Mouse (Mus musculus) neural tube, embryonic 13.5 days (tissue): Measurements from ENCODE around the gene Clec2g. TPM values are rescaled to one million over a fixed set of nuclear protein-coding genes. Genes with fewer than 3 reads are reported as not detected.
"Not testable (repeated sequence)": the region's sequence is repeated elsewhere in the genome, so short reads cannot be mapped to it uniquely, and the experiment has no call there.

Experiments used
- ATAC-seq: fragments of 200-750 bp; cut with Nextera tagmentation; 2 replicates; pipeline ENCODE4 v1.8.0; 2017; ENCODE audit warnings: low read depth, mild to moderate bottlenecking, moderate TSS enrichment, moderate library complexity
- H3K27ac ChIP-seq: fragments of 300-500 bp; sonication (generic); replicated peaks from 2 replicates; pipeline ENCODE4 v1.5.1; 2015; ENCODE audit warnings: moderate library complexity, mild to moderate bottlenecking, inconsistent platforms
- H3K27me3 ChIP-seq: fragments of 300-500 bp; sonication (generic); 2 replicates; pipeline ENCODE4 v1.6.1; 2015; ENCODE audit warnings: mild to moderate bottlenecking, inconsistent platforms
- H3K36me3 ChIP-seq: fragments of 300-500 bp; sonication (generic); 2 replicates; pipeline ENCODE4 v1.6.1; 2015; ENCODE audit warnings: mild to moderate bottlenecking, inconsistent platforms
- H3K4me1 ChIP-seq: fragments of 300-500 bp; sonication (generic); replicated peaks from 2 replicates; pipeline ENCODE4 v1.6.1; 2015; ENCODE audit warnings: inconsistent platforms
- H3K4me2 ChIP-seq: fragments of 300-500 bp; sonication (generic); 2 replicates; pipeline ENCODE4 v1.6.1; 2015; ENCODE audit warnings: inconsistent platforms, mild to moderate bottlenecking, moderate library complexity
- H3K4me3 ChIP-seq: fragments of 300-500 bp; sonication (generic); 2 replicates; pipeline ENCODE4 v1.5.1; 2015; ENCODE audit warnings: mild to moderate bottlenecking, inconsistent platforms
- H3K9ac ChIP-seq: fragments of 300-500 bp; sonication (generic); 2 replicates; pipeline ENCODE4 v1.6.1; 2015; ENCODE audit warnings: moderate library complexity, mild to moderate bottlenecking, inconsistent platforms
- H3K9me3 ChIP-seq: fragments of 300-500 bp; sonication (generic); 2 replicates; pipeline ENCODE4 v1.6.1; 2016; ENCODE audit warnings: inconsistent platforms
- WGBS: fragments of 180-500 bp; shearing (Covaris S2); methylation state at CpG from one replicate; pipeline ENCODE4 v1.1.7; 2015; 5-methylcytosine and 5-hydroxymethylcytosine counted together
- polyA plus RNA-seq: library from polyadenylated mRNA; unstranded; fragments of >200 nt; fragmentation: Nextera tagmentation; extraction: Ambion mirVana; gene quantifications from 2 replicates; pipeline ENCODE4 v1.2.1, GENCODE M21; 2015

Clec2g gene
- polyA plus RNA-seq, 1 experiment from 2014 or later, result not detected

DNA sequence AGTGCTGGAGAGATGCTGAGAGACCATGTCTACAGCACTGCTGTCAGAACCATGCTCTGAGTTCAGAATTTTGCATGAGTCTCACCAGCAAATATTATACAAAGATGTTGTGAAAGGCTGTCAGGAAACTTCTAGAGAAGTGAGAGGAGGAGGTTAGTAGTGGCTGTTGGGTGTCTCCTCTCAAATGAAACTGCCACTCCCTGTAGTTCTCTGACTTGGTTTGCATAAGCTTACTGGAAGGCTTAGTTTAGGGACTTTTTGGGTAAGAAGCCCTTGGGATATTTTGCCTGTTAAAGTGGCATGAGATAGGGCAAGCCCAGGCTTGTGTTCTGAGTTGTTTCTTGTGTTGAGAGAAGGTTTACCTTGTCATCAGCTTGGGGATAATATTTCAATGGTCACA lies 40.7 kb downstream of the Clec2g start:
- not testable (repeated sequence) for H3K9ac ChIP-seq, H3K4me1 ChIP-seq, H3K4me3 ChIP-seq, H3K36me3 ChIP-seq, H3K9me3 ChIP-seq, H3K4me2 ChIP-seq, H3K27me3 ChIP-seq, ATAC-seq, H3K27ac ChIP-seq

DNA sequence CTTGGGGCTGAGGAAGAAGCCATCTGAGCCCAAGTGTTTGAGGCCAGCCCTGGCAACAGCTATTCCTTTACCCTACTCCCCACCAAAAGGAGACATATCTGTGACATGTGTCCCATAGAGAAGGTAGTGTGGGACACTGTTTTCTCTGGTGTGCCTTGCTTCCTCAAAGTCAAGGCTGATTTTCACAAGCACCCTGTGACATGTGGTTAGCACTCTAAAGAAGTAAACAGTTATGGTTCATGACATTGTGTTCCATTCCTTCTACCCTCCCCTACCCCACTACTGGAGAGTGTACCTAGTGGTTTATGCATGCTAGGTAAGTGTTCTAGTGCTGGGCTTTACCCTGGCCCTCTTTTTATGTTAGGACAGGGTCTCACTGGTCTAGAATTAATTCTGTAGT lies 42.0 kb downstream of the Clec2g start:
- Histone ChIP-seq H3K4me1 (no peaks in the 10 kb centered on the region), H3K9ac (no peak overlapping the region), H3K9me3 (no peaks in the 10 kb centered on the region), H3K4me3 (no peak overlapping the region), H3K27me3 (no peaks in the 10 kb centered on the region), H3K36me3 (no peaks in the 10 kb centered on the region), H3K27ac (no peak overlapping the region), H3K4me2 (no peak overlapping the region)
- no peak for ATAC-seq

GRCm38 (mm10) chr6:128981951-128982541 lies 47.9 kb downstream of the Clec2g start:
- not testable (repeated sequence) for H3K27me3 ChIP-seq, H3K4me2 ChIP-seq, H3K27ac ChIP-seq, H3K4me1 ChIP-seq, H3K9ac ChIP-seq, H3K36me3 ChIP-seq, H3K4me3 ChIP-seq, ATAC-seq, H3K9me3 ChIP-seq
- WGBS, result 87% methylated on average over 4 of the region's 4 CpGs

DNA sequence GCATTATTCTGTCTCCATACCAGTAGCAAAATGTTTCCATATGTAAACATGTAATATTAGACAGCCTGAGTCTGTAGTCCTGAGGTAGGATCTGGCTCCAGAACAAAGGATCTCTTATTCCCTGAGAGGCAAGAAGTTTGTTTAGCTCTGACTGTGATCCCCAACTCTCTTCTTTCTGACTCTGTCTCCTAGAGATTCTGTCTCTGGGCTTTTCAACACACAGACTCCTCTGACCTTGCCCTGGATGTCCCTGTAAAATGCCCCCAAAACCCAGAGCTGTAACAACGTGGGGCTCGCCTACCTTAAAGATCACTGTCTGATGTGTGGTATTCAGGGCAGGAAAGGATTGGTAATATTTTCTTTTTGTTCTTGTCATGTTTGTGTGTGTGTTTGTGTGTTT lies 58.2 kb downstream of the Clec2g start:
- no peak for ATAC-seq
- no peak overlapping the region for H3K27ac ChIP-seq

DNA sequence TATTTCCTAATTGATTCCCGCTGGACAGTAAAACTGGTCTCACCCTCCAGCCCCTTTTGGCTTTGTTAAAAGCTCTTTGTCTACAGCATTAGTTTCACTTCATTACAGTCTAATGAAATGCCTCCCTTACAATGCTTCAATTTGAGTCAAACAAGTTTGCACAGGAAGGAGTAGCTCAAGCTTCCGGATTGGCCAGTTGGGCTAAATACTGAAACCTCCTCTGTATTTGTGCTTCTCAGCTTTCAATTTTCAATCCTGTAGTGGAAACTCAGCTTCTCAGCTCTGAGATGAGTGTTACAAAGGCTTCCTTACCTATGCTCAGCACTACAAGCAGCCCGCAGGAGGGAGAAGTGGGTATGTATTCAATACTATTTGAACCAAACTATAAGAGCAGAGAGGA lies 58.6 kb downstream of the Clec2g start:
- peaks cover 12% of the 10 kb centered on the region for H3K4me1 ChIP-seq
- H3K9me3 ChIP-seq, result no peaks in the 10 kb centered on the region
- H3K36me3 ChIP-seq, result no peaks in the 10 kb centered on the region
- peak; percentile 83 for ATAC-seq
- no peak overlapping the region for H3K9ac ChIP-seq
- H3K27ac ChIP-seq, result no peak overlapping the region; the same call in 1 of the 2 replicates
- 26% methylated on average over 3 of the region's 3 CpGs for WGBS
- H3K4me2 ChIP-seq, result peak overlapping the region; percentile 30; the same call in 1 of the 2 replicates
- H3K4me3 ChIP-seq, result no peak overlapping the region
- peaks cover 43% of the 10 kb centered on the region for H3K27me3 ChIP-seq

More for the DNA sequence above, 58.2 kb downstream of the Clec2g start:
- H3K27me3 ChIP-seq, result peaks cover 43% of the 10 kb centered on the region
- no peak overlapping the region for H3K9ac ChIP-seq
- no peak overlapping the region for H3K4me3 ChIP-seq
- WGBS, result 13% methylated on average over 2 of the region's 2 CpGs
- no peaks in the 10 kb centered on the region for H3K36me3 ChIP-seq
- H3K4me1 ChIP-seq, result peaks cover 12% of the 10 kb centered on the region
- H3K9me3 ChIP-seq, result no peaks in the 10 kb centered on the region
- H3K4me2 ChIP-seq, result peak overlapping the region; percentile 30; the same call in 1 of the 2 replicates

- Histone ChIP-seq H3K4me3 (no peak overlapping the region), H3K4me1 (peaks cover 12% of the 10 kb centered on the region), H3K27ac (no peak overlapping the region), H3K9me3 (no peaks in the 10 kb centered on the region), H3K4me2 (peak overlapping the region; percentile 30; the same call in 1 of the 2 replicates), H3K27me3 (peaks cover 43% of the 10 kb centered on the region), H3K36me3 (no peaks in the 10 kb centered on the region), H3K9ac (no peak overlapping the region)
- no peak for ATAC-seq
- 40% methylated on average over 2 of the region's 2 CpGs for WGBS
Observed at GRCm38 (mm10) chr6:128993221-128993620, 59.0 kb downstream of the Clec2g start.

- H3K36me3 ChIP-seq, result no peaks in the 10 kb centered on the region
- no peak overlapping the region for H3K9ac ChIP-seq
- H3K27ac ChIP-seq, result no peak overlapping the region
- peaks cover 12% of the 10 kb centered on the region for H3K4me1 ChIP-seq
- WGBS, result 54% methylated on average over 4 of the region's 4 CpGs
- H3K4me3 ChIP-seq, result no peak overlapping the region
- ATAC-seq, result no peak
- H3K27me3 ChIP-seq, result peaks cover 43% of the 10 kb centered on the region
- H3K9me3 ChIP-seq, result no peaks in the 10 kb centered on the region
- no peak overlapping the region for H3K4me2 ChIP-seq
Observed at GRCm38 (mm10) chr6:128994336-128994735, 60.2 kb downstream of the Clec2g start.

- H3K4me3 ChIP-seq, result no peak overlapping the region
- no peak for ATAC-seq
- WGBS, result 65% methylated on average over 5 of the region's 5 CpGs
Observed at GRCm38 (mm10) chr6:128994742-128995141, 60.6 kb downstream of the Clec2g start.

DNA sequence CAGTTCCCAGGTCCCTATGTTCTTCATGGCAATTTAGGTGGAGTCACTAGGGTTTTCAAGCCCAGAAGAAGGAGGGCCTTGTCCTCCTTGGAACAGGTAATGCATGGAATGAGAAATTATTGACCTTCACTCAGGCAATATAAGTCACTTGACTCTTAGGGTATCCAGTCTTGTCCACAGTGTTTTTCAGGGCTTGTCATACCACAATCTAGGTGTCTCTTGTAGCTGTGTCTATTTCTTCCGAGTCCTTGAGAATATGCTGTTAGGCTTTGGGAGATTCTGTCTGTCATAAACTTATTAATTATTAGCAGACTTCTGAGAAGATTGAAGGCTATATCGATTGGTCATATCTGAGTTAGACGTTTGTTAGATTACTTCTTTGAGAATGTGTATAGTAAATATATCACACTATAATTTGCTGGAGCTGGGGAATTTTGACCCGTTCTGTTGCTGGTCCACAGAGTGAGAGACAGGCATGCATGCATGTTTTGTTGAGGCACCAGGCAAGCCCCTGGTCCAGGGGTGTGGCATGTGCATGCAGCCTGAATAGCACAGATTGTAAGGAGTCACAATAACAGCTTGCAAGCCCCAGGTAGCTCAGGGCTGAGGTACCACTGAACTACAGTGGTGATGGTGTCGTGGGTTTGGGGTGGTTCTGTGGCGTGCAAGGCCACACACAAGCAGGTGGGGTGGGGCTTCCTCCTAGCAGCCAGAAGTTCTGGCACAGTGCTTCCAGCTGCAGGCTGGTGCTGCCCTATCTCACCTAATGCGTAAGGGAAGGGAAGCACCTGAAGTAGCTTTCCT lies 61.3 kb downstream of the Clec2g start:
- no peak overlapping the region for H3K27ac ChIP-seq
- H3K9ac ChIP-seq, result no peak overlapping the region
- H3K4me2 ChIP-seq, result no peak overlapping the region
- no peak overlapping the region for H3K4me3 ChIP-seq
- WGBS, result 88% methylated on average over 7 of the region's 7 CpGs
- no peaks in the 10 kb centered on the region for H3K36me3 ChIP-seq
- H3K27me3 ChIP-seq, result peaks cover 37% of the 10 kb centered on the region
- H3K4me1 ChIP-seq, result peaks cover 12% of the 10 kb centered on the region
- H3K9me3 ChIP-seq, result no peaks in the 10 kb centered on the region
- ATAC-seq, result no peak

More at GRCm38 (mm10) chr6:128994742-128995141, 60.6 kb downstream of the Clec2g start:
- H3K27me3 ChIP-seq, result peaks cover 43% of the 10 kb centered on the region
- H3K4me2 ChIP-seq, result no peak overlapping the region
- peaks cover 12% of the 10 kb centered on the region for H3K4me1 ChIP-seq
- no peak overlapping the region for H3K9ac ChIP-seq
- H3K9me3 ChIP-seq, result no peaks in the 10 kb centered on the region
- no peaks in the 10 kb centered on the region for H3K36me3 ChIP-seq
- no peak overlapping the region for H3K27ac ChIP-seq

- Histone ChIP-seq H3K9me3 (no peaks in the 10 kb centered on the region), H3K4me3 (no peak overlapping the region), H3K27ac (no peak overlapping the region), H3K27me3 (peaks cover 29% of the 10 kb centered on the region), H3K4me2 (no peak overlapping the region), H3K9ac (no peak overlapping the region), H3K4me1 (peaks cover 12% of the 10 kb centered on the region), H3K36me3 (no peaks in the 10 kb centered on the region)
- no peak for ATAC-seq
- 69% methylated on average over 3 of the region's 3 CpGs for WGBS
Observed at GRCm38 (mm10) chr6:128996054-128996767, 62.0 kb downstream of the Clec2g start.

DNA sequence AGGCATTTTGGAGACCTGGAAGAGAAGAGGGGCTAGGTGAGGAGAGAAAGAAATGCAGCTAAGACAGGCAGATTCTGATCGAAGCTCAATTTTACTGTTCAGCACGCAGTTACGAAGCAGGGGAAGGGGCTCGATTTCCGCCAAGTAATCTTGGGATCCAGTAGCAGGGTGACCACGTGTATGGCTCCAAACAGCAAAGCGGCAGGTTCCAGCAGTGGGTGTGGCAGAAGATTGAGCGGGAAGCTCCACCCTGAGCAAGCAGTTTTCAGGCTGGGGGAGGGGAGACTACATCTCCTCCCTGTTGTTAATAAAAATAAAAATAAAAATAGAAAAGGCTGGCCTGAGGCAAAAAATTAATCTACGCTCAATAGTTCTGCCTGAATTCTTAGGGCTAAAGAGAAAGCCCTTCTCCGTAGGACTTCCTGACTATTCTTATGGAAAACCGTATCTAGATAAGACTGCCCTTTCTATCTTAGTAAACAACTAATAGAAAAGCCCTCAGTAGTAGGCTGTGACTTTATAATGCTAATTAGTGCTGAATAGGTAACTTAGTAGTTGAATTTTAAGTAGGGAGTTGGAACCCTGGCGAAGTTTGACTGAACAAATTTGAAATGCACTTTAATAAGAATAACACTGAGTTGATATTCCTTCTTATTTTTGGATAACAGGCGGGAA lies 62.7 kb downstream of the Clec2g start:
- Histone ChIP-seq H3K27ac (no peak overlapping the region), H3K9me3 (no peaks in the 10 kb centered on the region), H3K36me3 (no peaks in the 10 kb centered on the region), H3K4me1 (peaks cover 12% of the 10 kb centered on the region), H3K9ac (no peak overlapping the region), H3K27me3 (peaks cover 28% of the 10 kb centered on the region), H3K4me2 (peak overlapping the region; percentile 27), H3K4me3 (no peak overlapping the region)
- ATAC-seq, result no peak
- 56% methylated on average over 13 of the region's 13 CpGs for WGBS

- no peaks in the 10 kb centered on the region for H3K27me3 ChIP-seq
- no peaks in the 10 kb centered on the region for H3K36me3 ChIP-seq
- H3K4me3 ChIP-seq, result no peak overlapping the region
- H3K4me2 ChIP-seq, result no peak overlapping the region
- H3K27ac ChIP-seq, result no peak overlapping the region
- WGBS, result 95% methylated on average over 2 of the region's 2 CpGs
- no peak for ATAC-seq
- H3K9me3 ChIP-seq, result no peaks in the 10 kb centered on the region
- H3K4me1 ChIP-seq, result no peaks in the 10 kb centered on the region
- H3K9ac ChIP-seq, result no peak overlapping the region
Observed at GRCm38 (mm10) chr6:129001392-129001791, 67.2 kb downstream of the Clec2g start.
